Mouse (Mus musculus): Measurements from ENCODE around the gene 4931422A03Rik.

- TF ChIP-seq GATA1 (IDR thresholded peaks at IDR 0.05; ENCODE audit: low read length) = no peak
- no peak for TF ChIP-seq TAL1 (IDR thresholded peaks at IDR 0.05; ENCODE audit: low read length)
Measured at GRCm38 (mm10) chr2:103945571-103946092, 82.5 kb downstream of the 4931422A03Rik start.

All from erythroblast, embryonic 14.5 days (primary cell).